Mouse (Mus musculus): ENCODE measurements around the gene Slc8a1.

Gene Slc8a1

DNA sequence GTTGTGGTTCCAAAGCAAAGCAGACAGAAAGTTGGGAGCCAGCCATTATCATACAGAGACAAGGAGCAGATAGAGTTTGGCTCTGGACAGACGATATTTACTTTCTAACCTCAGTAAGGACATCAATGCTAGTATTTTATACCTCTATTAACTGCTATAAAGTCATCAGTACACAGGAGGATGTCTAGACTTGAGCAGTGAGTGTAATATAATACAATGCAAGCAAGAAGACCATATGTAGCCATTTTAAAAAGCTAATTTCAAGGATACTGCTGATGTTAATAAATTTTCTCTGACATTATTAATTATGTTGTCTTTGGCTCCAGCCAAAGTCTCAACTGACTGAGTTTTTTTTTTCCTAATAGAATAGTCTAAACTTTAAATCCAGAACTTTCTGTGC is 402.7 kb downstream of the Slc8a1 start:
- no peak for DNase-seq

Data from cerebellum, adult 11-12 months (tissue).